Mouse (Mus musculus) intestine, embryonic 15.5 days (tissue): ENCODE data around the gene Sat1. TPM values are rescaled to one million over a fixed set of nuclear protein-coding genes. Genes with fewer than 3 reads are reported as not detected.
A peak's percentile ranks its signal among the peaks of the same experiment; 100 is the strongest.
"Not testable (repeated sequence)": the region's sequence is repeated elsewhere in the genome, so short reads cannot be mapped to it uniquely, and the experiment has no call there.

Experiments used
- ATAC-seq: fragments of 200-750 bp; cut with Nextera tagmentation; 2 replicates; pipeline ENCODE4 v1.8.0; 2017; ENCODE audit warnings: moderate TSS enrichment, moderate library complexity
- H3K27ac ChIP-seq: fragments of 300-500 bp; sonication (generic); 2 replicates; pipeline ENCODE4 v1.5.1; 2015; ENCODE audit warnings: mild to moderate bottlenecking, inconsistent platforms
- H3K27me3 ChIP-seq: fragments of 300-500 bp; sonication (generic); replicated peaks from 2 replicates; pipeline ENCODE4 v1.6.1; 2015; ENCODE audit warnings: inconsistent platforms
- H3K36me3 ChIP-seq: fragments of 300-500 bp; sonication (generic); 2 replicates; pipeline ENCODE4 v1.6.1; 2015; ENCODE audit warnings: inconsistent platforms
- H3K4me1 ChIP-seq: fragments of 300-500 bp; sonication (generic); replicated peaks from 2 replicates; pipeline ENCODE4 v1.6.1; 2015; ENCODE audit warnings: inconsistent platforms
- H3K4me2 ChIP-seq: fragments of 300-500 bp; sonication (generic); replicated peaks from 2 replicates; pipeline ENCODE4 v1.6.1; 2015; ENCODE audit warnings: mild to moderate bottlenecking, inconsistent platforms
- H3K4me3 ChIP-seq: fragments of 300-500 bp; sonication (generic); replicated peaks from 2 replicates; pipeline ENCODE4 v1.5.1; 2015; ENCODE audit warnings: inconsistent platforms
- H3K9ac ChIP-seq: fragments of 300-500 bp; sonication (generic); 2 replicates; pipeline ENCODE4 v1.6.1; 2015; ENCODE audit warnings: inconsistent platforms
- H3K9me3 ChIP-seq: fragments of 300-500 bp; sonication (generic); 2 replicates; pipeline ENCODE4 v1.6.1; 2016; ENCODE audit warnings: inconsistent platforms
- WGBS: fragments of 180-500 bp; shearing (Covaris S2); methylation state at CpG from one replicate; pipeline ENCODE4 v1.1.7; 2015; 5-methylcytosine and 5-hydroxymethylcytosine counted together
- polyA plus RNA-seq: library from polyadenylated mRNA; unstranded; fragments of >200 nt; fragmentation: Nextera tagmentation; extraction: Ambion mirVana; gene quantifications from 2 replicates; pipeline ENCODE4 v1.2.1, GENCODE M21; 2015

Gene Sat1
- polyA plus RNA-seq: 281 and 284 TPM in 2 replicates

DNA sequence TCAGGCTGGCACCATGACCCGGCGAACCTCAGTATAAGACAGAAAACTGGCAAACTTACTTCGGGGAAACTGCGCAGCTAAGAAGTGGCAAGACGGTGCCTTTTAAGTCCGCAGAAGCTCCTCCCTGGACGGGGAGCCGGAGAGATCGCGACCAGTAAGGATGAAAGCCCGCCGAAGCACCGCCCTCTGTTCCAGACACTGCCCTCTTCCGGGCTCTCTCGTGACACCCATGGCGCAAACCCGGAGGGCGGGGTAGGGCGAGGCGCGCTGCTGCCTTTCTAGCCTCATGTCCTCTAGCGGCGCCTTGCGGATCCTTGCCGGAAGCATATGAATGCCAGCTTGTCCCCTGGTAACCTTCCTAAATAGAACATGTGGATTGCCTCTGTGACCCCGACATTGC lies at the start of gene Sat1:
Gene Sat1, minus strand, starts transcription at position 179 of the 400 bp plus-strand sequence.
- 20% methylated on average over 26 of the region's 26 CpGs for WGBS
- ATAC-seq: peak; percentile 98
- Histone ChIP-seq H3K4me3 (peak within 1 kb of the TSS; percentile 47), H3K4me2 (peak within 1 kb of the TSS; percentile 52), H3K36me3 (no peaks in the 10 kb centered on the region), H3K27ac (peak within 1 kb of the TSS; percentile 77), H3K9me3 (no peaks in the 10 kb centered on the region), H3K27me3 (no peaks in the 10 kb centered on the region), H3K9ac (peak within 1 kb of the TSS; percentile 42), H3K4me1 (no peaks in the 10 kb centered on the region)

DNA sequence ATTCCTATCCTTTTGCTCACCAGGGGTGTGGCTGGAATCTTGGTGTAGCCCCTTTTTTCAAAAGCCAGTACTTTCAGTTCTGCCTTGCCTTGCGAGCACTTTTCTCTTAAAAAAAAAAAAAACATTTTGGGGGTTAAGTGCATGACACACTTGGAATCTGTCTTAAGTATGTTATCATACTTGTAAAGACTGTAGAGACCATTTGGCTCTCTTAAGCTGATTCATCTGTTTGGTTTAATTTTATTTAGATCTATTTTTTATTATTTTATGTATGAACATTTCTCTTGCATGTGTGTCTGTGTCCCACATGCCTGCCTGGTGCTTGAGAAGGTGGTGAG lies 46.6 kb upstream of the Sat1 start:
- Histone ChIP-seq H3K9ac (peak overlapping the region; percentile 50), H3K27ac (no peak overlapping the region), H3K36me3 (no peaks in the 10 kb centered on the region), H3K4me1 (no peaks in the 10 kb centered on the region), H3K4me3 (peak overlapping the region; percentile 54), H3K4me2 (peak overlapping the region; percentile 58), H3K27me3 (no peaks in the 10 kb centered on the region), H3K9me3 (no peaks in the 10 kb centered on the region)
- ATAC-seq: no peak
- 43% methylated on average over 1 of the region's 1 CpGs for WGBS

DNA sequence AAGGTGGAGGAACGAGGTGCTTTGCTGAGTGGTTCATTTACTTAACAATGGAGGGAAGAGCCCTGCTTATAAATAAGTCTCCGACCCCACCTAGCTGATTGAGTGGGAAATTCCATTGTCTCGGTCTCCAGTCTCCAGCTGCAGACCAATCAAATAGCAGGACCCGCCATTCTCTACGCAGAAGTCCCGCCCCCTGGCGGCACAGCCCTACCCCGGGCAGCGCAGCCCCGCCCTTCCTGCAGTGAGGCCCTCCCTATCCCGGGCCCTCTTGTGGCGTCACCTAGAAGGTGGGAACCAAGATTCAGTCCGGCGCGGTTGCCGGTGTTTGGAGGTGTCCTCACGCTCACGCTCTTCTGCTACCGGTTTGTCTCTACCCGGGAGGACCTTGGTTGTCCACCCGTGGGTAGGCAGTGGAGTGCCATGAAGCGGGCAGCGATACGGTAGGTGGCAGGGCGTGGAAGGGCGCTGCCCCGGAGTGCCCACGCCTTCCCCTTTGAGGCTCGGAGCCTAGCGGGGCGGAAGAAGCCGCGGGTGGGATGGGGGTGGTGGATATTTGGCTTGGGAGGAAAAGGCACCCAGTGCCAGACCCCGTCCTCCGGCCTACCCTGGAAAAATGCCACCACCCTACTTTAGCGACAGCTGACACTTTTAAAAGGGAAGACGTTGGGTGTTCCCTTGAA lies 46.1 kb upstream of the Sat1 start, which contains the start of gene Acot9:
Gene Acot9, plus strand, starts transcription at position 209 of the 680 bp plus-strand sequence.
- 17% methylated on average over 37 of the region's 37 CpGs for WGBS
- H3K4me1 ChIP-seq: no peaks in the 10 kb centered on the region

DNA sequence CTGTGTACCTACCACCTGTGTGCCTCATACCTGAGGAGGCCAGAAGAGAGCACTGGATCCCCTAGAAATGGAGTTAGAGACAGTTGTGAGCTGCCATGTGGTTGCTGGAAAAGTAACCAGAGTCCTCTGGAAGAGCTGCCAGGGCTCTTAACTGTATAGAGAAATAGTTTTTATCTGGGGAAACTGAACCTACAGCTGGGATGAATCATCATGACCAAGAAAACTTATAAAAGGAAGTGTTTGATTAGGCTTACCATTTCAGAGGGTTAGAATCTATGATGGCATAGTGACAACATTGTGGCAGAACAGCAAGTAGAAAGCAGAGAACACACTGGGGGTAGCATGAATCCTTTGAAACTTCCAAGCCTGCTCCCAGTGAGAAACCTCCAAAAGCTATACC lies 40.6 kb upstream of the Sat1 start:
- Histone ChIP-seq H3K4me1 (no peaks in the 10 kb centered on the region), H3K27ac (no peak overlapping the region), H3K36me3 (no peaks in the 10 kb centered on the region), H3K9me3 (no peaks in the 10 kb centered on the region), H3K4me2 (no peak overlapping the region), H3K9ac (no peak overlapping the region), H3K27me3 (no peaks in the 10 kb centered on the region), H3K4me3 (no peak overlapping the region)
- ATAC-seq: no peak

More for the DNA sequence above, 46.1 kb upstream of the Sat1 start, which contains the start of gene Acot9:
- peak; percentile 100 for ATAC-seq
- Histone ChIP-seq H3K36me3 (no peaks in the 10 kb centered on the region), H3K9me3 (no peaks in the 10 kb centered on the region), H3K27ac (0 out of 2 replicates have a peak within 1 kb of the TSS, but pooled peaks have one; percentile 13), H3K9ac (peak within 1 kb of the TSS; percentile 50), H3K4me2 (peak within 1 kb of the TSS; percentile 58), H3K4me3 (peak within 1 kb of the TSS; percentile 54), H3K27me3 (no peaks in the 10 kb centered on the region)

DNA sequence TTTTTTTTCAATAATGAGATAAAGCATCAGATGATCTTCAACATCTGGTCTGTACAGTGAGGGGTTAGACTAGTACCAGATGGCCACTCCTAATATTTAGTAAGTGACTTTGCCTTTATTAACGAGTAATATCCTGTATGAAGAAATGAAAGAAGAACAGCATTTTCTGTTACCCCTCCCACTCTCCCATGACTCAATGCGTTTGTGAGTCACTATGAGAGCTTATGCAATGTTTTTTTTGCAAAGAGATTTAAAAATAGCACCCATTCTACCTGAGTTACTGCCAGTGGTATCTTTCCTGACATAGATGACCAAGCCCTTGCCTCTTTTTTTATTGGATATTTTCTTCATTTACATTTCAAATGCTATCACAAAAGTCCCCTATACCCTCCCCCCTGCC lies 2.0 kb upstream of the Sat1 start:
- no peaks in the 10 kb centered on the region for H3K27me3 ChIP-seq
- no peak overlapping the region for H3K4me3 ChIP-seq
- no peaks in the 10 kb centered on the region for H3K36me3 ChIP-seq
- no peak for ATAC-seq
- no peak overlapping the region for H3K4me2 ChIP-seq
- H3K9ac ChIP-seq: no peak overlapping the region
- no peaks in the 10 kb centered on the region for H3K4me1 ChIP-seq
- WGBS: 66% methylated on average over 2 of the region's 2 CpGs
- no peaks in the 10 kb centered on the region for H3K9me3 ChIP-seq
- no peak overlapping the region for H3K27ac ChIP-seq

DNA sequence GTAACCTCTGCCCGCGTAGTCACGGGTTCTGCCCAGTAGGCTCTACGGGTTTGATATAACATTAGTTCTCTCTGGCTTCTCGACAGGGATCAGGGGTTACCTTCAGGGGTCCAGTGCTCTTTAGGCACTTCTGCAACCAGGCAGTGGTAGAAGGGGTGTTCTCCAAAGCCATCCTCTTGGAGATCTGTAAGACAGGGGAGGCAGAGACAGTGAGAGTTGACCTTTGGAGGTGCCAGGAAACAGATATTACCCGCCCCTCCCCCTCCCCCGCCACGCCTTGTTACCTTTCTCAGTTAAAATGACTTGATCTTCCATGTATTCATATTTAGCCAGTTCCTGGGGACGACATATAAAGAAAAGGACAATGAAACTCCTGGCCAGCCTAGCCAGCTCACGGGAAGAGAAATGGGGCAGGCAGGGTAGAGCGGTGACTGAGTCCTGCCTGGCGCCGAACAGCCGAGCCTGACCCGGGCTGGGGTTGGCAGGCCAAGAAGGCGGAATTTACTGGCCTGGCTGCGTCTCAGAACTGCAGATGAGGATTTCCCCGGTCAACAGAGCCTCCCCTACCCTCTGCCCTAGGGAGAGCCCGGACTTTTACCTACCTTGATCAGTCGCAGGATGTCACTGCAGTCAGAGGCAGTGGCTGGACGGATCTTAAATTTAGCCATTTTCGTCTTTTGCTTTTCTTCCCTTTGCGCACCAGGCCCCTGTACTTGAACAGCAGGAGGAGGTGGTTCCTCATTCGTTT lies 574 bp downstream of the Sat1 start:
- WGBS: 25% methylated on average over 23 of the region's 24 CpGs
- Histone ChIP-seq H3K27me3 (no peaks in the 10 kb centered on the region), H3K9ac (peak overlapping the region; percentile 42), H3K9me3 (no peaks in the 10 kb centered on the region), H3K4me2 (peak overlapping the region; percentile 52), H3K4me3 (peak overlapping the region; percentile 47), H3K27ac (peak overlapping the region; percentile 77), H3K4me1 (no peaks in the 10 kb centered on the region), H3K36me3 (no peaks in the 10 kb centered on the region)
- ATAC-seq: peak; percentile 76

DNA sequence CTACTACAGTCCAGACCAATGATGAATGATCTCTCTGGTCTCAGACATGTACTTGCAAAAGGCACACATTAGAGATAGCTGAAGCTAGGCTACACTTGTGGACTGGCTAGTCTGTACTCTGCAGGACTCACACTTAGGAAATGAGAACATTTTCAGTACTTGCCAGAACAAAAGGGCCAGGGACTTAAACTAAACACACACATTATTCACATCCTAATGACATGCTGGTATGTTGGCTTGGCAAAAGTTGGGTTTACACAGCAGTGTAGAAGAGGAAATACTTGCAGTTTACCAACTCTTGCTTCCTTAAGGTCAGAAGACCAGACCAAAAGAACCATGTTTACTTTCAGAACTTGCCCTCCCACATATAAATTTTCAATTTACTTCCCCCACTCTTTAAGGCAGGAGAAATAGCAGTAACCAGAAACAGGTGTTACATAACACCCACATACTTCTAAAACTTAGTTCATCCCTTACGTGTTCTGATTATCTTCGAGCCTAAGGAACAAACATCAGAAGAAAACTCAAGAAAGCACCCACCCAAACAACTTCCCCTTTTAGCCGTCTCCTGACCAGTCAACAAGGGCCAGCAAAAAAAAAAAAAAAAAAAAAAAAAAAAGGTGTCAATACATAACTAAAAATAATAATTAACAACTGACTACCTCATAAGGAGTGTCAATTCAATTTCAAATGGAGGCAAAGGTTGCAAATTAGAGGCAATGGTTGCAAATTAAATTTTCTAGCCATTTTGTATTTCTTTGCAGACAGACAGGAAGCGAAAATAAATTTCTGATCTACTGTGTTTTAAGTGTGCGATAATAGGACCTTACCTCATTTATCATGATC lies 1.7 kb downstream of the Sat1 start:
- Histone ChIP-seq H3K9ac (no peak overlapping the region), H3K4me2 (peak overlapping the region; percentile 14; the same call in 1 of the 2 replicates), H3K9me3 (no peaks in the 10 kb centered on the region), H3K4me1 (no peaks in the 10 kb centered on the region), H3K27ac (no peak overlapping the region), H3K4me3 (no peak overlapping the region), H3K36me3 (no peaks in the 10 kb centered on the region), H3K27me3 (no peaks in the 10 kb centered on the region)
- no peak for ATAC-seq
- WGBS: 70% methylated on average over 5 of the region's 5 CpGs

DNA sequence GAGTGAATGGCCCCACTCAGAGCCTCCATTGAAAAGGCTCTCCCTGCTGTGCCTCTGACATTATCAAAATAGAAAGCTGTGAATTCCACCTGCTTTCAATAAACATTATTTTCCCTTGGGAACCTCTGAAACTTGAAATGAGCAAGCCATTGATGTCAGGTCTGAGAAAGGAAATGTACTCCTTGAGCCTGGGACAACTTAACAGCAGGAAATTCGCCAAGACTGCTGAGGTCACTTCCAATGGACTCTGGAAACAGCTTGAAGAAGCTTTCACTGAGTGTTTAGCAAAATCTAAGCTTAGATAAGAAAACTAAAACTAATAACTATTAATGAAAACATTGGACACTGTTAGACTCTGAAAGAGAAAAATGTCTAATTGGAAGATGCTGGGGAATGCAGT lies 7.6 kb downstream of the Sat1 start:
- H3K4me3 ChIP-seq: no peak overlapping the region
- 27% methylated on average over 1 of the region's 1 CpGs for WGBS
- no peak for ATAC-seq
- H3K9ac ChIP-seq: no peak overlapping the region
- H3K4me2 ChIP-seq: no peak overlapping the region
- H3K27ac ChIP-seq: no peak overlapping the region
- H3K36me3 ChIP-seq: no peaks in the 10 kb centered on the region
- no peaks in the 10 kb centered on the region for H3K27me3 ChIP-seq
- no peaks in the 10 kb centered on the region for H3K9me3 ChIP-seq
- H3K4me1 ChIP-seq: no peaks in the 10 kb centered on the region

DNA sequence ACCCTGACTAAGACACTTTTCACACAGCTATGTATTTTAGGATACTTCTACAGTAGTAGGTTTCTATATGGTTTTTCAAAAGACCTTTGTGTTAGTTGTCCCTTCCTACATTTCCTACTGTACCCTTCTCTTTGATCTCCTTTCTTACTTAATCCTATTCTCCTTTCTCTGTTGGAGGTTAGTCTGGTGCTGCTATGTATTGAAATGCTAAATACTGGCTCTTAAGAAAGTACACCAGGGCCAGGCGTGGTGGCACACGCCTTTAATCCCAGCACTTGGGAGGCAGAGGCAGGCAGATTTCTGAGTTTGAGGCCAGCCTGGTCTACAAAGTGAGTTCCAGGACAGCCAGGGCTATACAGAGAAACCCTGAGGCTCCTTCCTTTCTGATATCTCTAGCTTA lies 10.8 kb downstream of the Sat1 start:
- H3K4me2 ChIP-seq, H3K27me3 ChIP-seq, H3K4me1 ChIP-seq, ATAC-seq, H3K27ac ChIP-seq, H3K9ac ChIP-seq, H3K36me3 ChIP-seq, H3K4me3 ChIP-seq, H3K9me3 ChIP-seq: not testable (repeated sequence)
- WGBS: 91% methylated on average over 2 of the region's 2 CpGs

DNA sequence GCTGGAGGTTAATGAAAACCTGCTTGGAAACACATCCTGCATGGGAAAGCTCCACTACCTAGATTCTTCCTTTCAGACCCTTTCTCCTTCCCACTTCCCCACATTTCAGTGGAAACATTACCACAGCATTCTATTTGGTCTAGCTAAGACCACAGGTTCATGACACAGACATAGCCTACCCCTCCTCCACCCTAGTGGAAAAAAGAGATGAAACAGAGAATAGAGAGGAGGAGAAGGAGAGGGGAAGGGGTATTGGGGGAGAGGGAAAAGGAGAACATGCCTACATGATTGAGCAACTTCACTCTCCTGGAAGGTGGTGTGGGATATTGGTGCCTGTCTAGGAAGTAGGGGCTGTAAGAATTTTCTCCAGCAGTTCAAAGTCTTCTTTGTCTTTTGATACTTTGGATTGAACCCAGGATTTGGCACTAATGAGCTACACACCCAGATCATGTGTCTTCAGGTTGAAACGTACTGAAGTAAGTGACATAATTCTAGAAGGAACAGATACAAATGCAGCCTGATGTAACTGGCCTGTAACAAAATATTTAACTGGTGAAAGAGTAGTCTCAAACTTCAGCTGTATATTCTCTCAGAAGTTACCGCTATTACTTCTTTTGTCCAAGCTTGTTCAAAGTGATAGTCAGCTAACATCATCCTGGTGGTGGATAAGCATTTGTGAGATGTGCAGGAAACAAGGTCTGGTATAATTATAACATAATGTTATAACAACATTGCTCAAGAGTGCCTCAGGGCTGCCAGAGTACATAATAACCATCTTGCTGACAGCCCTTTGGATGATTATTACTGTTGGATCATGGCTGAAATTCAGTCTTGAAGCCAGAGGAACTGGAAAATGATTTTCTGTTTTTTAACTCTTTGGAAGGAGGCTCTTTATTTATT lies 13.6 kb downstream of the Sat1 start:
- Histone ChIP-seq H3K27me3 (no peaks in the 10 kb centered on the region), H3K4me1 (no peaks in the 10 kb centered on the region), H3K4me3 (no peak overlapping the region), H3K36me3 (no peaks in the 10 kb centered on the region), H3K4me2 (no peak overlapping the region), H3K27ac (no peak overlapping the region), H3K9ac (no peak overlapping the region), H3K9me3 (no peaks in the 10 kb centered on the region)
- ATAC-seq: peak; percentile 87
- 67% methylated on average over 2 of the region's 2 CpGs for WGBS

DNA sequence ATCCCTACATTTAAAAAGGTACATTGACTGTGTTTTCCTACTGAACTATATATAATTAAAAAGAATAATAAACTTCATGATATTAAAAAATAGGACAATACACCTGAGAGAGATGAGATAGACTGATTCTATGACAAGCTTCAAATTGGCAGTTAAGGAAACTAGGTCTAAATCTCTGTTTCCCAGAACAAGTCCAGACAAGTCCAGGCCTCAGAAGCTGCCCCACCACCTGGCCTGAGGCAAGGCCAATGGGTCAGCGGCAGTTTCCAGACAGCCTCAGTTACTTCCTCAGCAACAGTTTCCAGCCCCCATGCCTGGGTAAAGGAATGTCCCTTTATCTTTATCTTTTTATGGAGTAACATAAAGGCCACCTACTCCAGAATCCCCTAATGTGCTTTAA lies 14.4 kb downstream of the Sat1 start:
- Histone ChIP-seq H3K4me2 (no peak overlapping the region), H3K9me3 (no peaks in the 10 kb centered on the region), H3K27me3 (no peaks in the 10 kb centered on the region), H3K9ac (no peak overlapping the region), H3K4me3 (no peak overlapping the region), H3K4me1 (no peaks in the 10 kb centered on the region), H3K27ac (no peak overlapping the region), H3K36me3 (no peaks in the 10 kb centered on the region)
- no peak for ATAC-seq
- WGBS: 67% methylated on average over 1 of the region's 1 CpGs
